Mouse (Mus musculus): ENCODE measurements around the gene Dnajc19. TPM values are rescaled to one million over a fixed set of nuclear protein-coding genes. Genes with fewer than 3 reads are reported as not detected.

Dnajc19 gene
- polyA plus RNA-seq (2011; ENCODE audit: insufficient read depth, insufficient read length, low replicate concordance, missing spikeins): 36.7 and 46.3 TPM in 2 replicates

- Histone ChIP-seq H3K4me1 (ENCODE audit: control insufficient read depth, insufficient read depth, low read length) (no peaks in the 10 kb centered on the region; the same call in 1 of the 2 replicates), H3K4me3 (replicated peaks; ENCODE audit: control insufficient read depth, low read depth, low read length) (peak within 1 kb of the TSS; percentile 89), H3K27ac (ENCODE audit: control insufficient read depth, insufficient read depth, low read depth, low read length, poor library complexity) (peak within 1 kb of the TSS; percentile 22)
- under 1% methylated on average over 50 of the region's 50 CpGs for WGBS
- no peak for TF ChIP-seq CTCF (IDR thresholded peaks at IDR 0.05; ENCODE audit: control insufficient read depth, insufficient read depth, low read length)
- TF ChIP-seq POLR2A (IDR thresholded peaks at IDR 0.05; ENCODE audit: borderline replicate concordance, control insufficient read depth, low read depth, low read length): peak; percentile 91; the same call in 1 of the 2 replicates
Measured at GRCm38 (mm10) chr3:34080900-34081662, at the start of gene Dnajc19. Gene Dnajc19 (minus strand): TSS chr3:34081321.

DNA sequence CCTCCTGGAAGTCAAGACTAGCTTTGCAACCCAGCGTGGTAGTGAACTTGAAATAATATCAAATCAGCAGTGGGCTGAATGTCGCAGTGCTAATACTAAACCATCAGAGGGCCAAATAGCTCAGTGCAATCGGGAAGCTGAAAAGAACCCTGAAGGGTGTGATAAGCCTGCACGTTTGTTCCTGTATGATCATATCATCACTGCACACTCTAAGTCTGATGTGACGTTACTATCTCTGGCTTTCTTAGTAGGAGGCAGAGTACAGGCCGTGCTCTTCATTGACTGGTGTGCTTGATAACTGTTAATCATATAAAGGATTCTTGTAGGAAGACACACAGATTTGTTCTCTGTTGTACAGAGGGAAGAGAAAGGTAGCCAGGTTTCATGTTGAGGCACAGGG lies 48.8 kb upstream of the Dnajc19 start:
- TF ChIP-seq POLR2A (IDR thresholded peaks at IDR 0.05; ENCODE audit: borderline replicate concordance, control insufficient read depth, low read depth, low read length): no peak
- TF ChIP-seq CTCF (IDR thresholded peaks at IDR 0.05; ENCODE audit: control insufficient read depth, insufficient read depth, low read length): no peak

DNA sequence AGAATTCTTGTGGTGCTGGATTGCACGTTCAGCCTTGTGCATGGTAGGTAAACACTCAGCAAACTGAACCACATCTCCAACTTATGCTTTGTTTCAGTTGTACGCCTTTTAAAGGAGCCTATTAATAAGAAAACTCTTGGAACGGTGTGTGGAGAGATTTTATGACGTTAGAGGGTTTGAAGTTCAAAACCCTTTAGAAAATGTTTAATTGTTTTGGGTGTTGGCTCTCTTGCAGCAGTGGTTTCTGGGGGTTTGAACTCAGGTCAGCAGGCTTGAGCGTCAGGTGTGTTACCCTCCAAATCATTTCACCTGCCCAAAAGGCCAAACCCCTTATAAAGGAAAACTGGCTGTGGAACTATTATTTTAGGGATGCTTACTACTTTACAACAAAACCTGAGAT lies 40.2 kb upstream of the Dnajc19 start:
- no peak for TF ChIP-seq CTCF (IDR thresholded peaks at IDR 0.05; ENCODE audit: control insufficient read depth, insufficient read depth, low read length)
- no peak for TF ChIP-seq POLR2A (IDR thresholded peaks at IDR 0.05; ENCODE audit: borderline replicate concordance, control insufficient read depth, low read depth, low read length)
- no peak overlapping the region for H3K4me3 ChIP-seq (replicated peaks; ENCODE audit: control insufficient read depth, low read depth, low read length)
- no peak overlapping the region for H3K27ac ChIP-seq (ENCODE audit: control insufficient read depth, insufficient read depth, low read depth, low read length, poor library complexity)
- 84% methylated on average over 5 of the region's 5 CpGs for WGBS
- H3K4me1 ChIP-seq (ENCODE audit: control insufficient read depth, insufficient read depth, low read length): no peaks in the 10 kb centered on the region

More for the DNA sequence above, 48.8 kb upstream of the Dnajc19 start:
- WGBS: 72% methylated on average over 6 of the region's 6 CpGs
- Histone ChIP-seq H3K4me1 (ENCODE audit: control insufficient read depth, insufficient read depth, low read length) (no peaks in the 10 kb centered on the region), H3K4me3 (replicated peaks; ENCODE audit: control insufficient read depth, low read depth, low read length) (no peak overlapping the region), H3K27ac (ENCODE audit: control insufficient read depth, insufficient read depth, low read depth, low read length, poor library complexity) (no peak overlapping the region)

DNA sequence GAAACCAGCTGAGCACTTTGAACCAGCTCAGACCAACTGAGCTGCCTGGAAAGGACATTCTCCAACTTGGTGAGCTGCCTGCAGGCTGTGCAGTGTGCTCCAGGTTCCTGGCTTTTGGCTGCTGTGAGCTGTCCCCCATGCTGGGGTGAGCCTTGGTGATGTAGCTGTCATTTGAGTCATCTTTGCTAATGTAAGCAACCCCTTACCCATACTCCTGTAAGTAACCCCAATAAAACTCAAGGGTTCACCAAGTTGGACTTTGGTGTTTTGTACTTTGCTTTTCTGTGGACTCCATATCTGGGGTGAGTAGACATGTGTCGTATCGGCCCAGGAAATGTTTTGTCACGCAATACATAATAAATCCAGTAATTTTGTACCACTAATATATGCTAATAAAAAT lies 39.7 kb upstream of the Dnajc19 start:
- TF ChIP-seq POLR2A (IDR thresholded peaks at IDR 0.05; ENCODE audit: borderline replicate concordance, control insufficient read depth, low read depth, low read length) (no peak), CTCF (IDR thresholded peaks at IDR 0.05; ENCODE audit: control insufficient read depth, insufficient read depth, low read length) (no peak)
- Histone ChIP-seq H3K27ac (ENCODE audit: control insufficient read depth, insufficient read depth, low read depth, low read length, poor library complexity) (no peak overlapping the region), H3K4me3 (replicated peaks; ENCODE audit: control insufficient read depth, low read depth, low read length) (no peak overlapping the region), H3K4me1 (ENCODE audit: control insufficient read depth, insufficient read depth, low read length) (no peaks in the 10 kb centered on the region)
- WGBS: 86% methylated on average over 3 of the region's 3 CpGs

GRCm38 (mm10) chr3:34119869-34120268 lies 38.7 kb upstream of the Dnajc19 start:
- 72% methylated on average over 4 of the region's 4 CpGs for WGBS
- TF ChIP-seq POLR2A (IDR thresholded peaks at IDR 0.05; ENCODE audit: borderline replicate concordance, control insufficient read depth, low read depth, low read length) (no peak), CTCF (IDR thresholded peaks at IDR 0.05; ENCODE audit: control insufficient read depth, insufficient read depth, low read length) (no peak)
- Histone ChIP-seq H3K27ac (ENCODE audit: control insufficient read depth, insufficient read depth, low read depth, low read length, poor library complexity) (no peak overlapping the region), H3K4me1 (ENCODE audit: control insufficient read depth, insufficient read depth, low read length) (no peaks in the 10 kb centered on the region), H3K4me3 (replicated peaks; ENCODE audit: control insufficient read depth, low read depth, low read length) (no peak overlapping the region)

DNA sequence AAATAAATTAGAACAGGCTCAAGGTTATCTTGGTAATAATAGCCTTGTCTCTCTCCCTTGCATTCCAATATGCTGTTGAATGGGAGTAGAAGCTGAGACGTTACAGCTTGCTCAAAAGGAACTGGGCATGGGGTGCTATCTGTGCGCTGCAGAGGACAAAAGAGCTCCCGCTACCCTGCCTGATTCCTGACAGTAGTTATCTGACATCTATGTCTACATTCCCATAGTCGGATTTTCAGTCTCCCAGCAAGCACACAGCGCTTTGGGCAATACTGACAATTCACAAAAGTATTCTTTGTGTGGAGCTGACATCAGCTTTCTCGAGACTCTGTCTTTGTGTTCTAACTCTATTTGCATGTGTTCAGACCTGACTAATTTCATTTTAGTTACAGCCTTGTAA lies 34.7 kb upstream of the Dnajc19 start:
- TF ChIP-seq POLR2A (IDR thresholded peaks at IDR 0.05; ENCODE audit: borderline replicate concordance, control insufficient read depth, low read depth, low read length): no peak
- no peak for TF ChIP-seq CTCF (IDR thresholded peaks at IDR 0.05; ENCODE audit: control insufficient read depth, insufficient read depth, low read length)
- 80% methylated on average over 6 of the region's 6 CpGs for WGBS
- Histone ChIP-seq H3K4me1 (ENCODE audit: control insufficient read depth, insufficient read depth, low read length) (no peaks in the 10 kb centered on the region), H3K4me3 (replicated peaks; ENCODE audit: control insufficient read depth, low read depth, low read length) (no peak overlapping the region), H3K27ac (ENCODE audit: control insufficient read depth, insufficient read depth, low read depth, low read length, poor library complexity) (no peak overlapping the region)

- TF ChIP-seq CTCF (IDR thresholded peaks at IDR 0.05; ENCODE audit: control insufficient read depth, insufficient read depth, low read length): no peak
- no peak for TF ChIP-seq POLR2A (IDR thresholded peaks at IDR 0.05; ENCODE audit: borderline replicate concordance, control insufficient read depth, low read depth, low read length)
- no peak overlapping the region for H3K4me3 ChIP-seq (replicated peaks; ENCODE audit: control insufficient read depth, low read depth, low read length)
- no peaks in the 10 kb centered on the region for H3K4me1 ChIP-seq (ENCODE audit: control insufficient read depth, insufficient read depth, low read length)
- WGBS: 74% methylated on average over 11 of the region's 11 CpGs
- no peak overlapping the region for H3K27ac ChIP-seq (ENCODE audit: control insufficient read depth, insufficient read depth, low read depth, low read length, poor library complexity)
Measured at GRCm38 (mm10) chr3:34111941-34112685, 31.0 kb upstream of the Dnajc19 start.

GRCm38 (mm10) chr3:34107631-34108030 lies 26.5 kb upstream of the Dnajc19 start:
- no peak for TF ChIP-seq CTCF (IDR thresholded peaks at IDR 0.05; ENCODE audit: control insufficient read depth, insufficient read depth, low read length)
- TF ChIP-seq POLR2A (IDR thresholded peaks at IDR 0.05; ENCODE audit: borderline replicate concordance, control insufficient read depth, low read depth, low read length): no peak
- no peaks in the 10 kb centered on the region for H3K4me1 ChIP-seq (ENCODE audit: control insufficient read depth, insufficient read depth, low read length)
- WGBS: 79% methylated on average over 3 of the region's 3 CpGs
- no peak overlapping the region for H3K4me3 ChIP-seq (replicated peaks; ENCODE audit: control insufficient read depth, low read depth, low read length)
- H3K27ac ChIP-seq (ENCODE audit: control insufficient read depth, insufficient read depth, low read depth, low read length, poor library complexity): no peak overlapping the region

All from bone marrow, adult 2 months (tissue).